Mouse (Mus musculus) MEL-GATA-1-ER (cell line): ENCODE data around the gene Oip5.
A peak's percentile ranks its signal among the peaks of the same experiment; 100 is the strongest.

ENCODE experiments used
- DNase-seq: peaks from one replicate; pipeline ENCODE4 v3.0.0-alpha.2; 2012; ENCODE audit warnings: low read depth; ENCODE audit errors: extremely low read depth

Gene Oip5

GRCm38 (mm10) chr2:119587383-119587782 lies 30.9 kb downstream of the Oip5 start:
- DNase-seq, result no peak

GRCm38 (mm10) chr2:119584282-119584681 lies 34.0 kb downstream of the Oip5 start:
- DNase-seq, result peak; percentile 81

GRCm38 (mm10) chr2:119583439-119583838 lies 34.8 kb downstream of the Oip5 start:
- no peak for DNase-seq

GRCm38 (mm10) chr2:119581571-119581970 lies 36.7 kb downstream of the Oip5 start:
- no peak for DNase-seq

- DNase-seq, result no peak
These were observed 45.8 kb downstream of the Oip5 start for GRCm38 (mm10) chr2:119572471-119572870.

- DNase-seq, result no peak
These were observed 52.0 kb downstream of the Oip5 start for GRCm38 (mm10) chr2:119566182-119566855.

- no peak for DNase-seq
These were observed 53.0 kb downstream of the Oip5 start for GRCm38 (mm10) chr2:119565284-119565683.

GRCm38 (mm10) chr2:119561794-119562193 lies 56.5 kb downstream of the Oip5 start:
- no peak for DNase-seq
